Mouse (Mus musculus): ENCODE results near the gene Cux2. TPM values are rescaled to one million over a fixed set of nuclear protein-coding genes. Genes with fewer than 3 reads are reported as not detected.

Gene Cux2
- total and polyA plus RNA-seq, 3 experiments = 1.4 to 3.5 TPM; not detected in 1

DNA sequence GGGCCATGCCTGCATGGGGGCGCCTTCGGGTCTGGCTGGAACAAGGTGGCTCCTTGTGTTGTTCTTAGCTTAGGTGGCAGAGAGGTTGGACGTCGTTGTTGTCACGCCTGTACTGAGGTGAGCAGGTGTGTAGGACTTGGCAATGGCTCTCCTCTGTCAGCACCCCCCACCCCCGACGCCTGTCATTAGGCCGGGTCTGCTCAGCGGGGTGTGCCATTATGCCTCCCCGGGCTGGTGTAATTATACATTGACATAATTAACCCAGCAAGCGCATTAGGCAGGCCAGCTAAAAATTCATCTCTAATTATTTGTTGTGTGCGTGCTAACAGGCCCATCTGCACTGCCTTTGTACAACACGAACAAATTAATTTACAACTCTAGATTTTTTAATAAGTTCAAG, 160.5 kb downstream of the Cux2 start:
- TF ChIP-seq RCOR1 (IDR thresholded peaks at IDR 0.05; ENCODE audit: low read depth, low read length) (no peak), KAT2A (conservative IDR thresholded peaks at IDR 0.05; ENCODE audit: low read depth, low read length) (no peak), ZC3H11A (IDR thresholded peaks at IDR 0.05; ENCODE audit: low read depth, low read length) (no peak), USF2 (IDR thresholded peaks at IDR 0.05; ENCODE audit: borderline replicate concordance in 1 of 2, insufficient read depth in 1 of 2, low read depth in 1 of 2, low read length in 2 of 2) (no peak), MAX (IDR thresholded peaks at IDR 0.05; ENCODE audit: low read length) (no peak), ZNF384 (IDR thresholded peaks at IDR 0.05; ENCODE audit: low read depth, low read length) (no peak), CTCF (IDR thresholded peaks at IDR 0.05 in 2 of 3, conservative IDR thresholded peaks at IDR 0.05 in 1 of 3; ENCODE audit: control insufficient read depth in 1 of 3, insufficient read depth in 1 of 3, low read depth in 2 of 3, low read length in 3 of 3, poor library complexity in 1 of 3, severe bottlenecking in 1 of 3) (no peak), HCFC1 (IDR thresholded peaks at IDR 0.05; ENCODE audit: low read depth, low read length) (no peak), POLR2A (IDR thresholded peaks at IDR 0.05; ENCODE audit: control insufficient read depth in 1 of 2, insufficient read depth in 1 of 2, low read depth in 1 of 2, low read length in 2 of 2, poor library complexity in 1 of 2) (no peak), RAD21 (IDR thresholded peaks at IDR 0.05; ENCODE audit: low read depth, low read length) (no peak), EP300 (IDR thresholded peaks at IDR 0.05; ENCODE audit: low read depth in 1 of 2, low read length in 2 of 2) (no peak), TCF12 (IDR thresholded peaks at IDR 0.05; ENCODE audit: low read depth, low read length) (no peak), SMC3 (IDR thresholded peaks at IDR 0.05; ENCODE audit: low read depth, low read length) (no peak), MAZ (IDR thresholded peaks at IDR 0.05; ENCODE audit: low read depth, low read length) (no peak), POLR2AphosphoS2 (IDR thresholded peaks at IDR 0.05; ENCODE audit: low read length) (no peak), E2F4 (IDR thresholded peaks at IDR 0.05; ENCODE audit: borderline replicate concordance, low read depth, low read length) (no peak), POLR2AphosphoS5 (IDR thresholded peaks at IDR 0.05; ENCODE audit: borderline replicate concordance, low read depth, low read length) (no peak)
- Histone ChIP-seq H3K4me1 (ENCODE audit: control insufficient read depth in 1 of 2, insufficient read depth in 2 of 2, low read length in 2 of 2) (no peaks in the 10 kb centered on the region), H3K4me3 (ENCODE audit: control insufficient read depth in 1 of 2, insufficient read depth in 1 of 2, low read depth in 2 of 2, low read length in 2 of 2) (no peak overlapping the region), H3K9ac (ENCODE audit: control insufficient read depth, low read depth, low read length, poor library complexity, severe bottlenecking) (no peak overlapping the region), H3K27me3 (ENCODE audit: control insufficient read depth in 1 of 2, insufficient read depth in 2 of 2, low read length in 2 of 2) (no peaks in the 10 kb centered on the region), H3K36me3 (ENCODE audit: control insufficient read depth in 1 of 2, insufficient read depth in 2 of 2, low read length in 2 of 2) (no peaks in the 10 kb centered on the region), H3K79me2 (ENCODE audit: control insufficient read depth, insufficient read depth, low read length, poor library complexity) (no peaks in the 10 kb centered on the region), H3K9me3 (replicated peaks; ENCODE audit: insufficient read depth, low read length) (no peaks in the 10 kb centered on the region), H3K27ac (ENCODE audit: control insufficient read depth, low read depth, low read length) (no peak overlapping the region)
- no peak for DNase-seq (ENCODE audit: low read depth, low spot score)

DNA sequence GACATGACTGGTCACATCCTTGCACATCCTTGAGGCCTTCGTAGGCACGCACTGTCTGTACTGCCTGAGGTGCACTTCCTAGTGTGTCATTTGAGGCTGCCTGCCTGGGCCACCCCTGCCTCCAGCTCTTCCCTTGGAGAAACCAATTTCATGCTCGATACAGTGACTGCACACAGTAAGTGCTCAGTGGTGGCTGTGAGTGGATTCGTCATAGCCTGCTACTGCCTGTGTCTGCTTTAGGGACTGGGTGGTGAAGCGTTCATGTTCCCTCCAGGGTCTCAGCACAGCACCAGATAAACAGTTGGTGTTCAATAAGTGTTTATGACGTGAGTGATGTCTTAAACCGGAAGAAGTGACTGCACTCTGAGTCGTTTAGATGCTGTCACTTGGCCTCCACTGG, 166.5 kb downstream of the Cux2 start:
- Histone ChIP-seq H3K27me3 (ENCODE audit: control insufficient read depth in 1 of 2, insufficient read depth in 2 of 2, low read length in 2 of 2) (no peaks in the 10 kb centered on the region), H3K4me3 (ENCODE audit: control insufficient read depth in 1 of 2, insufficient read depth in 1 of 2, low read depth in 2 of 2, low read length in 2 of 2) (no peak overlapping the region), H3K9ac (ENCODE audit: control insufficient read depth, low read depth, low read length, poor library complexity, severe bottlenecking) (no peak overlapping the region), H3K36me3 (ENCODE audit: control insufficient read depth in 1 of 2, insufficient read depth in 2 of 2, low read length in 2 of 2) (no peaks in the 10 kb centered on the region), H3K27ac (ENCODE audit: control insufficient read depth, low read depth, low read length) (no peak overlapping the region), H3K4me1 (ENCODE audit: control insufficient read depth in 1 of 2, insufficient read depth in 2 of 2, low read length in 2 of 2) (no peaks in the 10 kb centered on the region), H3K79me2 (ENCODE audit: control insufficient read depth, insufficient read depth, low read length, poor library complexity) (no peaks in the 10 kb centered on the region), H3K9me3 (replicated peaks; ENCODE audit: insufficient read depth, low read length) (no peaks in the 10 kb centered on the region)
- no peak for DNase-seq (ENCODE audit: low read depth, low spot score)
- TF ChIP-seq MYB (IDR thresholded peaks at IDR 0.05; ENCODE audit: low read depth, low read length) (no peak), ELF1 (IDR thresholded peaks at IDR 0.05; ENCODE audit: low read depth, low read length) (no peak), NELFE (IDR thresholded peaks at IDR 0.05; ENCODE audit: low read depth, low read length) (no peak), SIN3A (IDR thresholded peaks at IDR 0.05; ENCODE audit: low read length) (no peak), TCF12 (IDR thresholded peaks at IDR 0.05; ENCODE audit: low read depth, low read length) (no peak), ZMIZ1 (IDR thresholded peaks at IDR 0.05; ENCODE audit: low read depth, low read length) (no peak), TBP (IDR thresholded peaks at IDR 0.05; ENCODE audit: low read depth, low read length) (no peak), CTCF (IDR thresholded peaks at IDR 0.05 in 2 of 3, conservative IDR thresholded peaks at IDR 0.05 in 1 of 3; ENCODE audit: control insufficient read depth in 1 of 3, insufficient read depth in 1 of 3, low read depth in 2 of 3, low read length in 3 of 3, poor library complexity in 1 of 3, severe bottlenecking in 1 of 3) (no peak), GABPA (IDR thresholded peaks at IDR 0.05; ENCODE audit: low read depth, low read length) (no peak), ZC3H11A (IDR thresholded peaks at IDR 0.05; ENCODE audit: low read depth, low read length) (no peak), RCOR1 (IDR thresholded peaks at IDR 0.05; ENCODE audit: low read depth, low read length) (no peak), CHD1 (IDR thresholded peaks at IDR 0.05; ENCODE audit: low read depth, low read length) (no peak), TAL1 (IDR thresholded peaks at IDR 0.05; ENCODE audit: low read length) (no peak), NRF1 (IDR thresholded peaks at IDR 0.05; ENCODE audit: insufficient read depth, low read depth, low read length, poor library complexity, severe bottlenecking) (no peak), UBTF (IDR thresholded peaks at IDR 0.05; ENCODE audit: borderline replicate concordance, insufficient read depth, low read depth, low read length) (no peak), EP300 (IDR thresholded peaks at IDR 0.05; ENCODE audit: low read depth in 1 of 2, low read length in 2 of 2) (no peak), MAFK (IDR thresholded peaks at IDR 0.05; ENCODE audit: borderline replicate concordance, low read depth, low read length) (no peak), RAD21 (IDR thresholded peaks at IDR 0.05; ENCODE audit: low read depth, low read length) (no peak), MAZ (IDR thresholded peaks at IDR 0.05; ENCODE audit: low read depth, low read length) (no peak)
